Mouse (Mus musculus) gonadal fat pad, adult 2 months (tissue): ENCODE data around the gene Nr1i3. TPM values are rescaled to one million over a fixed set of nuclear protein-coding genes. Genes with fewer than 3 reads are reported as not detected.

Source experiments
- DNase-seq: peaks from one replicate; pipeline ENCODE4 v3.0.0-alpha.2; 2012; ENCODE audit warnings: low read depth
- polyA plus RNA-seq: library from polyadenylated mRNA; depleted of rRNA; stranded (reverse); fragments of >200 nt; gene quantifications from 2 replicates; pipeline ENCODE4 v1.2.3, GENCODE M21; 2012

Nr1i3 gene
- polyA plus RNA-seq, 1 experiment = 0.05 TPM

- no peak for DNase-seq
Observed at GRCm38 (mm10) chr1:171195046-171195822, 18.5 kb upstream of the Nr1i3 start.

GRCm38 (mm10) chr1:171195887-171196397, 17.8 kb upstream of the Nr1i3 start, which contains the start of gene Pcp4l1:
Gene Pcp4l1 (minus strand): TSS chr1:171196268.
- no peak for DNase-seq

- DNase-seq = no peak
Observed at GRCm38 (mm10) chr1:171199532-171199931, 14.2 kb upstream of the Nr1i3 start.

- DNase-seq = no peak
Observed at GRCm38 (mm10) chr1:171200769-171201168, 13.0 kb upstream of the Nr1i3 start.

GRCm38 (mm10) chr1:171203471-171204248, 10.1 kb upstream of the Nr1i3 start:
- DNase-seq = no peak

GRCm38 (mm10) chr1:171204249-171204644, 9.5 kb upstream of the Nr1i3 start:
- no peak for DNase-seq

GRCm38 (mm10) chr1:171205704-171206493, 7.9 kb upstream of the Nr1i3 start:
- no peak for DNase-seq

GRCm38 (mm10) chr1:171209409-171209808, 4.4 kb upstream of the Nr1i3 start:
- no peak for DNase-seq

GRCm38 (mm10) chr1:171212854-171213253, 916 bp upstream of the Nr1i3 start:
- DNase-seq = no peak

GRCm38 (mm10) chr1:171216241-171216955, 2.6 kb downstream of the Nr1i3 start:
- DNase-seq = no peak

- DNase-seq = no peak
Observed at GRCm38 (mm10) chr1:171220871-171221270, 7.1 kb downstream of the Nr1i3 start.

GRCm38 (mm10) chr1:171221281-171222193, 7.8 kb downstream of the Nr1i3 start:
- DNase-seq = no peak

GRCm38 (mm10) chr1:171222238-171223155, 8.7 kb downstream of the Nr1i3 start, which contains the start of gene Tomm40l:
Gene Tomm40l (minus strand): TSS chr1:171222514.
- DNase-seq = peak; percentile 97

GRCm38 (mm10) chr1:171223168-171223567, 9.4 kb downstream of the Nr1i3 start:
- no peak for DNase-seq

GRCm38 (mm10) chr1:171223796-171224195, 10.0 kb downstream of the Nr1i3 start:
- no peak for DNase-seq

GRCm38 (mm10) chr1:171224857-171225256, 11.1 kb downstream of the Nr1i3 start, which contains the start of gene Apoa2:
Gene Apoa2 (plus strand): TSS chr1:171225054.
- DNase-seq = no peak

- no peak for DNase-seq
Observed at GRCm38 (mm10) chr1:171226780-171227179, 13.0 kb downstream of the Nr1i3 start.

- DNase-seq = no peak
Observed at GRCm38 (mm10) chr1:171227879-171228278, 14.1 kb downstream of the Nr1i3 start.

GRCm38 (mm10) chr1:171229750-171230149, 16.0 kb downstream of the Nr1i3 start:
- no peak for DNase-seq
